ENCODE assay signal across 15 mouse cellular contexts in the genomic region with DNA sequence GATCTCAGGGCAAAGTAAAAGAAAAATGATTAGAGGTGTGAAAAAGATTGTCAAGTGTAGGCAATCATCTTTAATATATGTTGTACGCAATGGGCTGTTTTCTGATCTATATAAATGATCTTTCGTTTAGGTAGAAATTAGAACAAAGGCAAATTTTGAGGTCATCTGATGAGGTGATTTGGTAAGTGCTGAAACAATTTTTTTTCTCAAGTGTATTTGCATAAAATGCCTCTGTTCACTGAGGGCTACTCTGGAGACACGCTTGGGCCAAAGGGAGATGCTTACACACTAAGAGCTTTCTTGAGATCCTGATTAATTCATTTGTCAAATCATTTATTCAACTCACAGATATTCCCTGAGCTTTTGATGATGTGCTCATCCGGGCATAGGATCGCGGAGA.
A peak's percentile ranks its signal among the peaks of the same experiment; 100 is the strongest.
DNase-seq lines count a peak whose midpoint lies in the region; TF ChIP-seq lines count a peak whose summit lies in the region.
"Had no signal": no experiment of that assay in that cellular context is flagged by ENCODE, and none has a peak within 500 bp of the region (broad histone marks: within the 10 kb centered on the region; RNA-seq: fewer than 3 reads in every experiment).

No protein-coding gene starts in this region.

- no peak for TF ChIP-seq POLR2A in CH12.LX (IDR thresholded peaks at IDR 0.05; ENCODE audit: low read depth, low read length)

- peak; percentile 59; the same call in 1 of the 2 replicates for TF ChIP-seq EP300 in CH12.LX (IDR thresholded peaks at IDR 0.05; ENCODE audit: low read length)

- H3K9me3 ChIP-seq in CH12.LX (replicated peaks; ENCODE audit: low read length), result no peaks in the 10 kb centered on the region
- H3K9me3 ChIP-seq: G1E had no signal

- no peaks in the 10 kb centered on the region for H3K79me2 ChIP-seq in CH12.LX (replicated peaks; ENCODE audit: control insufficient read depth, extremely low read depth, insufficient read depth, poor library complexity, severe bottlenecking)

- H3K4me3 ChIP-seq in CH12.LX (replicated peaks in 1 of 3; ENCODE audit: low read depth in 2 of 3, low read length in 2 of 3, poor library complexity in 1 of 3), result no peak overlapping the region

- in situ Hi-C loops in CH12.LX (cut with MboI; ENCODE audit: low pct_ligation_motif_present, low pct_unique_long_range_greater_than_20kb, low sequenced_read_pairs), result no loop called here

- H3K27ac ChIP-seq in CH12.LX (ENCODE audit: insufficient read depth, low read depth), result no peak overlapping the region

- TF ChIP-seq RAD21 in CH12.LX (IDR thresholded peaks at IDR 0.05; ENCODE audit: low read depth, low read length), result no peak

- H3K4me1 ChIP-seq in CH12.LX (ENCODE audit: control insufficient read depth in 1 of 2, insufficient read depth in 2 of 2), result peaks cover 3 to 10% of the 10 kb centered on the region in 2 experiments; a peak in 3 of 4 replicates

- dilution Hi-C loops in CH12.LX (cut with MboI; ENCODE audit: extremely low pct_ligation_motif_present, extremely low pct_unique_long_range_greater_than_20kb, low sequenced_read_pairs), result no loop called here

- H3K27me3 ChIP-seq in CH12.LX (replicated peaks), result no peaks in the 10 kb centered on the region

- H3K9ac ChIP-seq in CH12.LX (ENCODE audit: insufficient read depth, low read depth), result no peak overlapping the region

- no peak for TF ChIP-seq CTCF in CH12.LX (conservative IDR thresholded peaks at IDR 0.05 in 1 of 2, IDR thresholded peaks at IDR 0.05 in 1 of 2; ENCODE audit: low read depth in 2 of 2, low read length in 2 of 2)

- DNase-seq in CH12.LX (ENCODE audit: extremely low read depth), result peak; percentile 22
- DNase-seq in lung, postnatal 14 days, result no peak
- DNase-seq: adrenal gland, adult 2 months; adrenal gland, adult 8-10 months; adrenal gland, postnatal 10 days; adrenal gland, postnatal 14 days; adrenal gland, postnatal 25 days; adrenal gland, postnatal 36 days; B cell, adult 2 months; cerebellum, adult 11 months; cerebellum, adult 11-12 months; cerebellum, adult 18-20 months; cerebellum, adult 2 months; cerebellum, adult 8-10 months had no signal

- no peak overlapping the region for H3K4me2 ChIP-seq in CH12.LX (ENCODE audit: insufficient read depth, low read depth, poor library complexity, severe bottlenecking)

- H3K36me3 ChIP-seq in CH12.LX (replicated peaks in 1 of 2; ENCODE audit: control insufficient read depth in 1 of 2, insufficient read depth in 1 of 2, low read length in 1 of 2), result no peaks in the 10 kb centered on the region
- H3K36me3 ChIP-seq: G1E had no signal

TF ChIP-seq in CH12.LX, 34 proteins besides CTCF, POLR2A, EP300 and RAD21:
- peak; percentile 94 for TF ChIP-seq ZNF384 (IDR thresholded peaks at IDR 0.05; ENCODE audit: low read depth, low read length)
- 0 out of 2 replicates have a peak, but pooled peaks have one; percentile 19 for TF ChIP-seq JUN (IDR thresholded peaks at IDR 0.05; ENCODE audit: insufficient read depth, low read depth, low read length)
- peak; percentile 39; the same call in 1 of the 2 replicates for TF ChIP-seq MEF2A (IDR thresholded peaks at IDR 0.05; ENCODE audit: borderline replicate concordance, low read depth, low read length)
- no peak for TF ChIP-seq SIN3A (IDR thresholded peaks at IDR 0.05; ENCODE audit: low read length)
TF ChIP-seq in CH12.LX: peak in this region for 3.
